Mouse (Mus musculus): Measurements from ENCODE around the gene Gm21746.
"Not testable (repeated sequence)": the region's sequence is repeated elsewhere in the genome, so short reads cannot be mapped to it uniquely, and the experiment has no call there.

The Gm21746 gene

DNA sequence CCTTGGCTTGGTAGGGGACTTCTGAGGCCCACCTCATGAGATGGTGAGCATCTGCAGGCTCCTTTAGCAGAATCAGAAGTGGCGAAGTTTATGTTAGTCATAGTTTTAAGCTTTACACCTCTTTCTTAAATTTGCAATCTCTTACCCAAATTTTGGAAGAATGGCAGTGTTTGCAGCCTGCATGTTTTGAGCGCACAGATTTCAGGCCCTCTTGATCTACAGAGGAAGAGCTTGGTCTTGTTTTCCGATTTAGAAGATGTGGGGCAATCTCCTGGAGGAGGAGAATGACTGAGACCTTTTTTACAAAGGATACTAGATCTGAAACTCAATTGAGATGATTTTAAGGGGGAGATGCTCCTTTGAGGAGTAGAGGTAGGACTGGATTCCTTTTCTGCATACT is at the start of gene Gm21746:
Gm21746 (minus strand) TSS at position 101 of the 400 bp plus-strand sequence.
- DNase-seq (ENCODE audit: low spot score in 2 of 2), result not testable (repeated sequence)

DNA sequence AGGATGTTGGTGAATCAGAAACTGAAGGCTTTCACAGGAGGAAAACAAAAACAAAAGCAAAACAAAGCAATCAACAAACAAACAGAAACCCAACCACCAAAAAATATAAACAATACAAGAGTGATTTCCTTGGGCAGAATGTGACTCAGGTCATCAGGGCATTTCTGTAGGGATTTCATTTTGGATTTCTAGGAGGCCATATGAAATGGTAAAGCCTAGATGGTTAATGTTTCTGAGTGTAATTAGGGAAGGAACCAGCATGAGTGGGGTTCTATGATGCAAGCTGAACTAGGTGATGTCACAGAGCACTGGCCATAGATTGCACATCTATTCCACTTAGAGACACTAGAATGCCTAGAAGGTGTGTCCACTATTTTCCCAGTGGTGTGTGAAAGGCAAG is 29.0 kb upstream of the Gm21746 start, which contains the start of gene Gm20873:
Gm20873 (plus strand) TSS at position 301 of the 400 bp plus-strand sequence.
- not testable (repeated sequence) for DNase-seq (ENCODE audit: low spot score in 2 of 2)
